In the genomic region with DNA sequence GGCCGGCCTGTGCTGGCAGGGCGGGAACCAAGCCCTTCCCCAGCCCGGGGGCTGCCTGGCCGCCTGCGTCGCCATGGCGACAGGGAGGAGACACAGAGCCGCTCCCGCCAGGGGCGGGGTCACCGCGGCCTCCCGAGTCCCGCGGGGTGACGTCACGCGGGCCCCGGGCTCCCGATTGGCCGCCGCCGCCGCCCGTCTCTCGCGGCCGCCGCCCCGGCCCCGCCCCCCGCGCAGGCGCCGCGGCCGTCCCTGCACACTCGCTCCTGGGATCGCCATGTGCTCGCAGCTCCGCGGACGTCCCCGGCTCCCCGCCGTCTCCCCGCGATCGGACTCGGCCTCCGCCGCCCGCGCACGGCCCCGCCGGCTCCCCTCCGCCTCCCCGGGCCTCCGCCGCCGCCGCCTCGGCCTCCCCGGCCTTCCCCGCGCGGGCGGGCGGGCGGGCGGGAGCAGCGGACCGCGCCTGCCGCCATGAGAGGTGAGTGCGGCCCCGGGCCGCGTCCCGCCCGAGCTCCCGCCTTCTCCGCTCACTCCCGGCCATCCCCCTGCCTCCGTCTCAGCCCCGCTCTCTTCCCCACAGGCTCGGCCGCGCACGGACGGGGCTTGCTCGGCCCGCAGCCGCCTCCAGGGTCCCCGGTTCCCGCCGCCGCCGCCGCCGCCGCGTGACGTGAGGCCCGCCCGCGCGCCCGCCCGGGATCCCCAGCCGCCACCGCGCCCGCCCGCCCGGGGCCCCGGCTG, we compare ENCODE assay signal across 8 mouse cellular contexts. TPM values are rescaled to one million over a fixed set of nuclear protein-coding genes. Genes with fewer than 3 reads are reported as not detected.
DNase-seq lines count a peak whose midpoint lies in the region; ATAC-seq lines count a peak whose summit lies in the region.
"Not testable (repeated sequence)": the region's sequence is repeated elsewhere in the genome, so short reads cannot be mapped to it uniquely, and the experiment has no call there.

A gene (plus strand): TSS at position 644 of the 735 bp plus-strand sequence.

- not testable (repeated sequence) for H3K4me1 ChIP-seq in hindbrain, embryonic 15.5 days (replicated peaks)

- not testable (repeated sequence) for H3K4me2 ChIP-seq in hindbrain, embryonic 15.5 days

- peaks cover 17% of the 10 kb centered on the region for H3K9me3 ChIP-seq in hindbrain, embryonic 15.5 days

- H3K79me2 ChIP-seq in macrophage (ENCODE audit: inconsistent target) = peaks cover 12% of the 10 kb centered on the region; the same call in 1 of the 2 replicates

- peak; percentile 88 for ATAC-seq in hindbrain, embryonic 15.5 days (ENCODE audit: low FRiP score, low read depth)

- not testable (repeated sequence) for H3K27me3 ChIP-seq in hindbrain, embryonic 15.5 days

- WGBS in hindbrain, embryonic 15.5 days = 76% methylated on average over 116 of the region's 118 CpGs
- WGBS in macrophage (ENCODE audit: missing documents) = 63% methylated on average over 115 of the region's 118 CpGs

- H3K36me3 ChIP-seq in hindbrain, embryonic 15.5 days = not testable (repeated sequence)
- H3K36me3 ChIP-seq in macrophage (ENCODE audit: inconsistent target) = peaks cover 14% of the 10 kb centered on the region; the same call in 1 of the 2 replicates

- peak within 1 kb of the TSS; percentile 42 for H3K9ac ChIP-seq in hindbrain, embryonic 15.5 days

- H3K27ac ChIP-seq in hindbrain, embryonic 15.5 days (replicated peaks) = peak within 1 kb of the TSS; percentile 66
- H3K27ac ChIP-seq in macrophage = not testable (repeated sequence)

- H3K4me3 ChIP-seq in hindbrain, embryonic 15.5 days = peak within 1 kb of the TSS; percentile 48
- H3K4me3 ChIP-seq in macrophage (ENCODE audit: inconsistent target) = peak within 1 kb of the TSS; percentile 6

- DNase-seq in WW6 (ENCODE audit: low read depth, low spot score) = peak; percentile 100
- peak; percentile 96 to 99 for DNase-seq in cerebellum, postnatal 36 days
- DNase-seq in gastrocnemius, adult 18-20 months (ENCODE audit: low spot score) = peak; percentile 90
- DNase-seq in left cerebral cortex, adult 18-20 months (ENCODE audit: low spot score in 2 of 2) = peak; percentile 95 to 100
- peak; percentile 99 for DNase-seq in right cerebral cortex, adult 18-20 months
- DNase-seq in urinary bladder, adult 2 months (ENCODE audit: low spot score) = peak; percentile 100

RNA-seq across cellular contexts. Expression of the gene that starts here (rescaled TPM):
- total RNA-seq in gastrocnemius, adult 18-20 months (2021) = 10 to 100 TPM; 18.0 to 35.3 TPM
- 195 and 248 TPM in 2 replicates for polyA plus RNA-seq in hindbrain, embryonic 15.5 days (2015; fragmentation: Nextera tagmentation; extraction: Ambion mirVana)
- 100 to 1,000 TPM in 1 of 2 experiments, 10 to 100 TPM in 1; 96.1 to 185 TPM for total RNA-seq in left cerebral cortex, adult 18-20 months (2021)
- 1,000 to 10,000 TPM in 16 of 26 experiments, 100 to 1,000 TPM in 10; 644 to 7,809 (median 1,101) TPM for total RNA-seq in macrophage (2018; cell fraction: chromatin; rRNA removed)
- 100 to 1,000 TPM in 1 of 26 experiments, 10 to 100 TPM in 25; 11.8 to 160 (median 27.3) TPM for total RNA-seq in macrophage (2018; cell fraction: cytosol; rRNA removed)
- total RNA-seq in macrophage (2018; cell fraction: nucleus; rRNA removed) = 1,000 to 10,000 TPM in 5 of 26 experiments, 100 to 1,000 TPM in 20, 10 to 100 TPM in 1; 96.6 to 1,945 (median 481) TPM
- 45.5 to 114 TPM (median 105 TPM) in 3 replicates for polyA plus RNA-seq in macrophage (2018)
- 220 and 239 TPM in 2 replicates for polyA plus RNA-seq in urinary bladder, adult 2 months (2012; rRNA removed)
